Mouse (Mus musculus) spleen, adult 2 months (tissue): ENCODE results near the gene Rnf111.

Experiments used
- CTCF ChIP-seq: fragments of 200-500 bp; IDR thresholded peaks from 2 replicates; pipeline ENCODE4 v1.5.1; 2011; ENCODE audit warnings: mild to moderate bottlenecking, inconsistent platforms; ENCODE audit not compliant: insufficient read depth, insufficient read length, insufficient replicate concordance; ENCODE audit errors: extremely low read depth
- POLR2A ChIP-seq: fragments of 200-500 bp; IDR thresholded peaks from 2 replicates; pipeline ENCODE4 v1.6.1; 2011; ENCODE audit warnings: low read depth, low read length, inconsistent platforms

GRCm38 (mm10) chr9:70544831-70545230 is 41.3 kb upstream of the Rnf111 start:
- TF ChIP-seq CTCF (no peak), POLR2A (no peak)
